Comparison of ENCODE assay signal across 7 mouse cellular contexts in the genomic region with DNA sequence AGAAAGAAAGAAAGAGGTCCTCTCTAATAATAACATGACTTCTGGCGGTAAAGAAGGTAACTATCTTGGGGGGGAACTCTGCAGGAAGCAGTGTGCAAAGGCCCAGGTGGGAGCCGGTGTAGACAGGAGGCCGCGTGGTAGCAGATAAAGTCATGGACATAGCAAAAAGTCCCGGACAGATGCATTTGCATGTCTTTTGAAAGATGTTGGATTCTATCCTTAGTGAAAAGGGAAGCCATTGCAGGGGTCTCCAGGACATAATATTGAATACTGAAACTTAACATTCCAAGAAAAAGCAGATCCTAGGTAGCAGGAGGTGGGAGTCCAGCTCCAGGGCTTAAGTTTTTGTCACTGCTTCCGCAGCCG. TPM values are rescaled to one million over a fixed set of nuclear protein-coding genes. Genes with fewer than 3 reads are reported as not detected.
DNase-seq lines count a peak whose midpoint lies in the region; ATAC-seq and TF ChIP-seq lines count a peak whose summit lies in the region.

No protein-coding gene starts in this region.

- peak overlapping the region; percentile 78; the same call in 1 of the 2 replicates for H3K9ac ChIP-seq in limb, embryonic 11.5 days (ENCODE audit: low read length)

- WGBS in forebrain, embryonic 10.5 days, result 34% methylated on average over 7 of the region's 7 CpGs
- WGBS in limb, embryonic 11.5 days, result 40% methylated on average over 7 of the region's 7 CpGs
- 40% methylated on average over 7 of the region's 7 CpGs for WGBS in small intestine, adult 2 months

- H3K9me3 ChIP-seq in megakaryocyte, embryonic 14.5 days, result no peaks in the 10 kb centered on the region
- H3K9me3 ChIP-seq in forebrain, embryonic 10.5 days, result no peaks in the 10 kb centered on the region
- H3K9me3 ChIP-seq in limb, embryonic 11.5 days (ENCODE audit: control insufficient read depth, low read length), result no peaks in the 10 kb centered on the region

- H3K27ac ChIP-seq in forebrain, embryonic 10.5 days, result peak overlapping the region; percentile 95
- peak overlapping the region; percentile 80; the same call in 1 of the 2 replicates for H3K27ac ChIP-seq in limb, embryonic 11.5 days (replicated peaks; ENCODE audit: low read depth, low read length)
- H3K27ac ChIP-seq in small intestine, adult 2 months (ENCODE audit: insufficient read depth, low read depth, low read length), result no peak overlapping the region; the same call in 1 of the 2 replicates

- peaks cover 46% of the 10 kb centered on the region for H3K4me1 ChIP-seq in megakaryocyte, embryonic 14.5 days
- peaks cover 23% of the 10 kb centered on the region for H3K4me1 ChIP-seq in forebrain, embryonic 10.5 days
- peaks cover 7% of the 10 kb centered on the region for H3K4me1 ChIP-seq in limb, embryonic 11.5 days (ENCODE audit: control insufficient read depth, insufficient read depth, low read length)
- peaks cover 14% of the 10 kb centered on the region for H3K4me1 ChIP-seq in small intestine, adult 2 months (ENCODE audit: control insufficient read depth, insufficient read depth, insufficient read length, low read length)

- peaks cover 26% of the 10 kb centered on the region for H3K36me3 ChIP-seq in megakaryocyte, embryonic 14.5 days (replicated peaks; ENCODE audit: low read length)
- peaks cover 25% of the 10 kb centered on the region for H3K36me3 ChIP-seq in forebrain, embryonic 10.5 days (replicated peaks)
- peaks cover 13% of the 10 kb centered on the region for H3K36me3 ChIP-seq in limb, embryonic 11.5 days (ENCODE audit: control insufficient read depth, insufficient read depth, low read length)
- peaks cover 5% of the 10 kb centered on the region for H3K36me3 ChIP-seq in small intestine, adult 2 months (ENCODE audit: control insufficient read depth, insufficient read depth, low read length)

- no peak for DNase-seq in forebrain, embryonic 10.5 days (ENCODE audit: extremely low spot score, low spot score)
- no peak for DNase-seq in limb, embryonic 11.5 days (ENCODE audit: low spot score)
- no peak for DNase-seq in layer of hippocampus, postnatal 10 days (ENCODE audit: low spot score in 2 of 2)

- no peak for ATAC-seq in megakaryocyte, adult 5-6 weeks (ENCODE audit: poor library complexity, severe bottlenecking)
- no peak for ATAC-seq in limb, embryonic 11.5 days (ENCODE audit: insufficient number of reproducible peaks, low FRiP score, low TSS enrichment, low read depth)
- ATAC-seq in activated CD4-positive, CD25-positive, alpha-beta regulatory T cell, adult 4 months, result no peak

- peak overlapping the region; percentile 98 for H3K4me3 ChIP-seq in megakaryocyte, embryonic 14.5 days (replicated peaks)
- peak overlapping the region; percentile 89 for H3K4me3 ChIP-seq in forebrain, embryonic 10.5 days
- H3K4me3 ChIP-seq in limb, embryonic 11.5 days (ENCODE audit: low read depth, low read length), result peak overlapping the region; percentile 94
- H3K4me3 ChIP-seq in small intestine, adult 2 months (ENCODE audit: low read depth, low read length), result peak overlapping the region; percentile 96

- no peak for TF ChIP-seq POLR2A in small intestine, adult 2 months (IDR thresholded peaks at IDR 0.05; ENCODE audit: low read depth, low read length)

- TF ChIP-seq CTCF in small intestine, adult 2 months (IDR thresholded peaks at IDR 0.05; ENCODE audit: extremely low read depth, insufficient read length, insufficient replicate concordance, low read depth, low read length), result no peak

- peak overlapping the region; percentile 73 for H3K4me2 ChIP-seq in limb, embryonic 11.5 days (ENCODE audit: low read depth, severe bottlenecking)

- no peaks in the 10 kb centered on the region for H3K27me3 ChIP-seq in megakaryocyte, embryonic 14.5 days (replicated peaks)
- no peaks in the 10 kb centered on the region for H3K27me3 ChIP-seq in forebrain, embryonic 10.5 days (ENCODE audit: poor library complexity, severe bottlenecking)
- H3K27me3 ChIP-seq in limb, embryonic 11.5 days (ENCODE audit: control insufficient read depth, insufficient read depth, low read length), result no peaks in the 10 kb centered on the region
- no peaks in the 10 kb centered on the region for H3K27me3 ChIP-seq in small intestine, adult 2 months (ENCODE audit: control insufficient read depth, insufficient read depth, low read length)

RNA-seq across cellular contexts. Expression of a gene that starts 0.5 kb away (rescaled TPM):
- 72.6 and 109 TPM in 2 replicates for polyA plus RNA-seq in megakaryocyte, embryonic 14.5 days (2012; ENCODE audit: insufficient read depth, low replicate concordance)
- total RNA-seq in megakaryocyte, adult 5-6 weeks (2015), result 49.8 and 64.3 TPM in 2 replicates
- total RNA-seq in megakaryocyte, adult 5-6 weeks (2017), result 34.8 and 35.1 TPM in 2 replicates
- 64.2 and 66.8 TPM in 2 replicates for polyA plus RNA-seq in forebrain, embryonic 10.5 days (2016; fragmentation: Nextera tagmentation; extraction: Ambion mirVana)
- polyA plus RNA-seq in limb, embryonic 11.5 days (2014; fragmentation: Nextera tagmentation; extraction: Ambion mirVana), result 58.5 and 62.8 TPM in 2 replicates
- polyA plus RNA-seq in small intestine, adult 2 months (2012; rRNA removed), result 38.0 and 67.0 TPM in 2 replicates
- polyA plus RNA-seq in activated CD4-positive, CD25-positive, alpha-beta regulatory T cell, adult 4 months (2017; shearing (Covaris generic)), result 10 to 100 TPM; 36.7 to 40.7 TPM
- 10 to 100 TPM; 33.3 to 33.9 TPM for total RNA-seq in layer of hippocampus, postnatal 10 days (2021)

RNA-seq across cellular contexts. Expression of a gene that starts 8.3 kb away (rescaled TPM):
- polyA plus RNA-seq in megakaryocyte, embryonic 14.5 days (2012; ENCODE audit: insufficient read depth, low replicate concordance), result not detected in 2 replicates
- not detected in 2 replicates for total RNA-seq in megakaryocyte, adult 5-6 weeks (2015)
- not detected in 2 replicates for total RNA-seq in megakaryocyte, adult 5-6 weeks (2017)
- polyA plus RNA-seq in forebrain, embryonic 10.5 days (2016; fragmentation: Nextera tagmentation; extraction: Ambion mirVana), result 0.48 and 0.76 TPM in 2 replicates
- polyA plus RNA-seq in limb, embryonic 11.5 days (2014; fragmentation: Nextera tagmentation; extraction: Ambion mirVana), result 0.88 and 1.1 TPM in 2 replicates
- polyA plus RNA-seq in small intestine, adult 2 months (2012; rRNA removed), result not detected in 2 replicates
- polyA plus RNA-seq in activated CD4-positive, CD25-positive, alpha-beta regulatory T cell, adult 4 months (2017; shearing (Covaris generic)), result not detected
- not detected for total RNA-seq in layer of hippocampus, postnatal 10 days (2021)

RNA-seq across cellular contexts. Expression of a gene that starts 17.4 kb away (rescaled TPM):
- polyA plus RNA-seq in megakaryocyte, embryonic 14.5 days (2012; ENCODE audit: insufficient read depth, low replicate concordance), result 7.5 and 12.3 TPM in 2 replicates
- 26.3 and 37.4 TPM in 2 replicates for total RNA-seq in megakaryocyte, adult 5-6 weeks (2015)
- total RNA-seq in megakaryocyte, adult 5-6 weeks (2017), result 15.2 and 30.9 TPM in 2 replicates
- polyA plus RNA-seq in forebrain, embryonic 10.5 days (2016; fragmentation: Nextera tagmentation; extraction: Ambion mirVana), result 55.6 and 59.9 TPM in 2 replicates
- polyA plus RNA-seq in limb, embryonic 11.5 days (2014; fragmentation: Nextera tagmentation; extraction: Ambion mirVana), result 43.3 and 46.9 TPM in 2 replicates
- polyA plus RNA-seq in small intestine, adult 2 months (2012; rRNA removed), result 3.6 and 5.8 TPM in 2 replicates
- polyA plus RNA-seq in activated CD4-positive, CD25-positive, alpha-beta regulatory T cell, adult 4 months (2017; shearing (Covaris generic)), result 1 to 10 TPM; 3.6 to 5.0 TPM
- 1 to 10 TPM; 4.5 to 6.2 TPM for total RNA-seq in layer of hippocampus, postnatal 10 days (2021)

RNA-seq across cellular contexts. Expression of a gene that starts 21.4 kb away (rescaled TPM):
- 68.7 and 69.9 TPM in 2 replicates for polyA plus RNA-seq in megakaryocyte, embryonic 14.5 days (2012; ENCODE audit: insufficient read depth, low replicate concordance)
- total RNA-seq in megakaryocyte, adult 5-6 weeks (2015), result 34.6 and 39.9 TPM in 2 replicates
- total RNA-seq in megakaryocyte, adult 5-6 weeks (2017), result 30.8 and 31.9 TPM in 2 replicates
- polyA plus RNA-seq in forebrain, embryonic 10.5 days (2016; fragmentation: Nextera tagmentation; extraction: Ambion mirVana), result 27.5 and 31.3 TPM in 2 replicates
- polyA plus RNA-seq in limb, embryonic 11.5 days (2014; fragmentation: Nextera tagmentation; extraction: Ambion mirVana), result 118 and 119 TPM in 2 replicates
- polyA plus RNA-seq in small intestine, adult 2 months (2012; rRNA removed), result 5.9 and 6.7 TPM in 2 replicates
- polyA plus RNA-seq in activated CD4-positive, CD25-positive, alpha-beta regulatory T cell, adult 4 months (2017; shearing (Covaris generic)), result 10 to 100 TPM; 16.9 to 24.8 TPM
- total RNA-seq in layer of hippocampus, postnatal 10 days (2021), result 10 to 100 TPM; 12.5 to 15.6 TPM

RNA-seq across cellular contexts. Expression of a gene that starts 47.0 kb away (rescaled TPM):
- polyA plus RNA-seq in megakaryocyte, embryonic 14.5 days (2012; ENCODE audit: insufficient read depth, low replicate concordance), result 1.9 and 19.9 TPM in 2 replicates
- 638 and 660 TPM in 2 replicates for total RNA-seq in megakaryocyte, adult 5-6 weeks (2015)
- 1,192 and 1,305 TPM in 2 replicates for total RNA-seq in megakaryocyte, adult 5-6 weeks (2017)
- polyA plus RNA-seq in forebrain, embryonic 10.5 days (2016; fragmentation: Nextera tagmentation; extraction: Ambion mirVana), result 0.42 and 0.55 TPM in 2 replicates
- polyA plus RNA-seq in limb, embryonic 11.5 days (2014; fragmentation: Nextera tagmentation; extraction: Ambion mirVana), result 0.57 and 0.71 TPM in 2 replicates
- 16.4 and 23.2 TPM in 2 replicates for polyA plus RNA-seq in small intestine, adult 2 months (2012; rRNA removed)
- polyA plus RNA-seq in activated CD4-positive, CD25-positive, alpha-beta regulatory T cell, adult 4 months (2017; shearing (Covaris generic)), result 100 to 1,000 TPM; 511 to 537 TPM
- 1 to 10 TPM; 1.3 to 2.5 TPM for total RNA-seq in layer of hippocampus, postnatal 10 days (2021)
